Mouse (Mus musculus) G1E (cell line): ENCODE data around the gene Psmd12.
"Not testable (repeated sequence)": the region's sequence is repeated elsewhere in the genome, so short reads cannot be mapped to it uniquely, and the experiment has no call there.

ENCODE experiments used
- CTCF ChIP-seq: IDR thresholded peaks from 2 replicates; pipeline ENCODE4 v1.5.1; 2012; ENCODE audit warnings: low read depth, low read length, inconsistent platforms, mixed read lengths
- GATA1 ChIP-seq: IDR thresholded peaks from 2 replicates; pipeline ENCODE4 v1.6.1; 2012; ENCODE audit warnings: borderline replicate concordance, low read length, inconsistent platforms, mixed read lengths

DNA sequence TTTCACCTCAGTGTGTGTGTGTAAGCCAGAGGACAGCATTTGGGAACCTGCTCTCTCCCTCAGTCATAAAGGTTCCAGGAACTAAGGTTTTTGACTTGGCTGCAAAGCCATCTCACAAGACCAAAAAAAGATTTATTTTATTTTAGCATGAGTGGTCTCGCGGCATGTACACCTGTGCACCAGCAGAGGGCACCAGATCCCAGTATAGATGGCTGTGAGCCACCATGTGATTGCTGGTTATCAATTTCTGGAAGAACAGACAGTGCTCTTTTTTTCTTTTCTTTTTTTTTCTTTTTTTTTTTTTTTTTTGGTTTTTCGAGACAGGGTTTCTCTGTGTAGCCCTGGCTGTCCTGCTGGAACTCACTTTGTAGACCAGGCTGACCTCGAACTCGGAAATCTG, 32.7 kb downstream of the Psmd12 start:
- TF ChIP-seq CTCF = peak; percentile 83
- TF ChIP-seq GATA1 = not testable (repeated sequence)
